ENCODE assay signal across 10 mouse cellular contexts in genomic region chr1:155030908-155031307, GRCm38 (mm10).
DNase-seq lines count a peak whose midpoint lies in the region; ATAC-seq lines count a peak whose summit lies in the region.
"Had no signal": no experiment of that assay in that cellular context is flagged by ENCODE, and none has a peak within 500 bp of the region (broad histone marks: within the 10 kb centered on the region; RNA-seq: fewer than 3 reads in every experiment).

No protein-coding gene starts in this region.

- H3K4me1 ChIP-seq in heart, embryonic 12.5 days (replicated peaks) = peaks cover 36% of the 10 kb centered on the region
- peaks cover 30% of the 10 kb centered on the region for H3K4me1 ChIP-seq in neural tube, embryonic 13.5 days (replicated peaks)
- H3K4me1 ChIP-seq in neural tube, embryonic 15.5 days = peaks cover 12% of the 10 kb centered on the region; the same call in 1 of the 2 replicates
- H3K4me1 ChIP-seq in embryonic facial prominence, embryonic 10.5 days = peaks cover 57% of the 10 kb centered on the region
- H3K4me1 ChIP-seq in liver, embryonic 15.5 days (replicated peaks) = peaks cover 64% of the 10 kb centered on the region

- WGBS in heart, embryonic 12.5 days = 4% methylated on average over 9 of the region's 9 CpGs
- 15% methylated on average over 9 of the region's 9 CpGs for WGBS in neural tube, embryonic 13.5 days
- 21% methylated on average over 9 of the region's 9 CpGs for WGBS in neural tube, embryonic 15.5 days
- 5% methylated on average over 9 of the region's 9 CpGs for WGBS in embryonic facial prominence, embryonic 10.5 days
- 12% methylated on average over 9 of the region's 9 CpGs for WGBS in liver, embryonic 15.5 days (ENCODE audit: insufficient replicate concordance)

- H3K36me3 ChIP-seq in heart, embryonic 12.5 days = no peaks in the 10 kb centered on the region
- H3K36me3 ChIP-seq in neural tube, embryonic 13.5 days = no peaks in the 10 kb centered on the region
- no peaks in the 10 kb centered on the region for H3K36me3 ChIP-seq in neural tube, embryonic 15.5 days
- no peaks in the 10 kb centered on the region for H3K36me3 ChIP-seq in embryonic facial prominence, embryonic 10.5 days (replicated peaks)
- no peaks in the 10 kb centered on the region for H3K36me3 ChIP-seq in liver, embryonic 15.5 days (replicated peaks)

- H3K9ac ChIP-seq in heart, embryonic 12.5 days = no peak overlapping the region; the same call in 1 of the 2 replicates
- 0 out of 2 replicates have a peak overlapping the region, but pooled peaks have one; percentile 12 for H3K9ac ChIP-seq in neural tube, embryonic 13.5 days
- H3K9ac ChIP-seq in neural tube, embryonic 15.5 days (replicated peaks) = no peak overlapping the region
- H3K9ac ChIP-seq in liver, embryonic 15.5 days = no peak overlapping the region

- no peak for DNase-seq in heart, adult 8-10 months (ENCODE audit: low spot score)
- DNase-seq in embryonic facial prominence, embryonic 10.5 days (ENCODE audit: low spot score) = peak; percentile 70
- no peak for DNase-seq in layer of hippocampus, postnatal 25 days (ENCODE audit: extremely low spot score in 1 of 2, low spot score in 1 of 2)
- no peak for DNase-seq in cerebellum, postnatal 14 days
- DNase-seq: adrenal gland, postnatal 10 days; heart, adult 2 months had no signal

- ATAC-seq in heart, embryonic 12.5 days (ENCODE audit: insufficient number of reproducible peaks, low FRiP score) = peak; percentile 72
- no peak for ATAC-seq in neural tube, embryonic 13.5 days (ENCODE audit: low read depth)
- ATAC-seq in neural tube, embryonic 15.5 days (ENCODE audit: low FRiP score) = no peak
- ATAC-seq in liver, embryonic 15.5 days (ENCODE audit: insufficient read depth) = peak; percentile 81

- peak overlapping the region; percentile 13; the same call in 1 of the 2 replicates for H3K4me2 ChIP-seq in heart, embryonic 12.5 days
- H3K4me2 ChIP-seq in neural tube, embryonic 13.5 days = no peak overlapping the region
- no peak overlapping the region for H3K4me2 ChIP-seq in neural tube, embryonic 15.5 days
- H3K4me2 ChIP-seq in liver, embryonic 15.5 days = peak overlapping the region; percentile 25; the same call in 1 of the 2 replicates

- H3K27ac ChIP-seq in heart, embryonic 12.5 days (ENCODE audit: poor library complexity, severe bottlenecking) = peak overlapping the region; percentile 35; the same call in 1 of the 2 replicates
- no peak overlapping the region for H3K27ac ChIP-seq in neural tube, embryonic 13.5 days (replicated peaks)
- no peak overlapping the region for H3K27ac ChIP-seq in neural tube, embryonic 15.5 days (replicated peaks)
- H3K27ac ChIP-seq in embryonic facial prominence, embryonic 10.5 days (replicated peaks) = peak overlapping the region; percentile 80
- peak overlapping the region; percentile 69 for H3K27ac ChIP-seq in liver, embryonic 15.5 days (replicated peaks)
- H3K27ac ChIP-seq: heart, adult 2 months had no signal

- H3K9me3 ChIP-seq in heart, embryonic 12.5 days (replicated peaks) = no peaks in the 10 kb centered on the region
- no peaks in the 10 kb centered on the region for H3K9me3 ChIP-seq in neural tube, embryonic 13.5 days
- no peaks in the 10 kb centered on the region for H3K9me3 ChIP-seq in neural tube, embryonic 15.5 days (replicated peaks)
- H3K9me3 ChIP-seq in embryonic facial prominence, embryonic 10.5 days = no peaks in the 10 kb centered on the region
- no peaks in the 10 kb centered on the region for H3K9me3 ChIP-seq in liver, embryonic 15.5 days (replicated peaks)

- H3K27me3 ChIP-seq in heart, embryonic 12.5 days (replicated peaks) = no peaks in the 10 kb centered on the region
- no peaks in the 10 kb centered on the region for H3K27me3 ChIP-seq in neural tube, embryonic 13.5 days
- H3K27me3 ChIP-seq in neural tube, embryonic 15.5 days (replicated peaks) = no peaks in the 10 kb centered on the region
- H3K27me3 ChIP-seq in embryonic facial prominence, embryonic 10.5 days (replicated peaks; ENCODE audit: low read depth, poor library complexity, severe bottlenecking) = peaks cover 12% of the 10 kb centered on the region
- H3K27me3 ChIP-seq in liver, embryonic 15.5 days = no peaks in the 10 kb centered on the region

- H3K4me3 ChIP-seq in heart, embryonic 12.5 days = no peak overlapping the region
- H3K4me3 ChIP-seq in neural tube, embryonic 13.5 days = no peak overlapping the region
- no peak overlapping the region for H3K4me3 ChIP-seq in neural tube, embryonic 15.5 days (replicated peaks)
- H3K4me3 ChIP-seq in embryonic facial prominence, embryonic 10.5 days = no peak overlapping the region
- no peak overlapping the region for H3K4me3 ChIP-seq in liver, embryonic 15.5 days (replicated peaks)
- H3K4me3 ChIP-seq: heart, adult 2 months had no signal

Comparison
In these comparisons a context has a peak if more than half of its experiments do, and no peak if none do; other contexts are left out.
1. ATAC-seq: peak in heart, embryonic 12.5 days (single experiment) and liver, embryonic 15.5 days (single experiment); none in neural tube, embryonic 13.5 days (single experiment) and neural tube, embryonic 15.5 days (single experiment).
2. H3K27ac ChIP-seq: peak in heart, embryonic 12.5 days (single experiment), embryonic facial prominence, embryonic 10.5 days (single experiment) and liver, embryonic 15.5 days (single experiment); none in neural tube, embryonic 13.5 days (single experiment) and neural tube, embryonic 15.5 days (single experiment).
3. H3K4me2 ChIP-seq: peak in heart, embryonic 12.5 days (single experiment) and liver, embryonic 15.5 days (single experiment); none in neural tube, embryonic 13.5 days (single experiment) and neural tube, embryonic 15.5 days (single experiment).